Mouse (Mus musculus) CH12.LX (cell line): Measurements from ENCODE around the gene Sept8.

ENCODE experiments used
- CTCF ChIP-seq, 2 experiments: IDR thresholded peaks in 1 of 2; conservative IDR thresholded peaks in 1 of 2; 2 replicates each; pipeline ENCODE4 v1.5.1; 2011 to 2012; ENCODE audit warnings: low read depth in 2 of 2, low read length in 2 of 2, improper control_type of control experiment in 1 of 2, inconsistent platforms in 1 of 2, mild to moderate bottlenecking in 1 of 2, moderate library complexity in 1 of 2
- POLR2A ChIP-seq: IDR thresholded peaks from 2 replicates; pipeline ENCODE4 v1.6.1; 2011; ENCODE audit warnings: low read depth, mild to moderate bottlenecking, improper control_type of control experiment, low read length

GRCm38 (mm10) chr11:53530001-53530400 lies 10.9 kb downstream of the Sept8 start:
- TF ChIP-seq POLR2A (no peak), CTCF (conservative IDR thresholded peaks at IDR 0.05 in 1 of 2, IDR thresholded peaks at IDR 0.05 in 1 of 2; ENCODE audit: low read depth in 2 of 2, low read length in 2 of 2) (no peak)
